Mouse (Mus musculus) cerebellum, adult 2 months (tissue): ENCODE measurements around the gene Frmd4a. TPM values are rescaled to one million over a fixed set of nuclear protein-coding genes. Genes with fewer than 3 reads are reported as not detected.

Source experiments
- DNase-seq, 2 experiments: peaks; one replicate each; pipeline ENCODE4 v3.0.0; 2021
- H3K27ac ChIP-seq: fragments of 200-500 bp; 2 replicates; pipeline ENCODE4 v1.5.1; 2012; ENCODE audit warnings: low read length, control low read depth, inconsistent platforms; ENCODE audit not compliant: insufficient read depth
- H3K27me3 ChIP-seq: fragments of 200-500 bp; 2 replicates; pipeline ENCODE4 v1.6.1; 2012; ENCODE audit warnings: inconsistent platforms, mild to moderate bottlenecking, low read length, moderate library complexity; ENCODE audit not compliant: control insufficient read depth, insufficient read depth
- H3K4me1 ChIP-seq: fragments of 200-500 bp; 2 replicates; pipeline ENCODE4 v1.6.1; 2011; ENCODE audit warnings: low read length; ENCODE audit not compliant: control insufficient read depth, insufficient read depth
- H3K4me3 ChIP-seq: fragments of 200-500 bp; replicated peaks from 2 replicates; pipeline ENCODE3; 2011; ENCODE audit warnings: mild to moderate bottlenecking, low read depth, low read length, control low read depth; ENCODE audit not compliant: insufficient read depth
- CTCF ChIP-seq: fragments of 200-500 bp; IDR thresholded peaks from 2 replicates; pipeline ENCODE4 v1.5.1; 2011; ENCODE audit warnings: low read depth, mild to moderate bottlenecking, control low read depth, low read length, moderate library complexity, borderline replicate concordance; ENCODE audit not compliant: insufficient read depth
- POLR2A ChIP-seq: fragments of 200-500 bp; IDR thresholded peaks from 2 replicates; pipeline ENCODE4 v1.6.1; 2011; ENCODE audit warnings: low read length, control low read depth, borderline replicate concordance; ENCODE audit not compliant: insufficient read depth
- WGBS: fragments of 180-500 bp; shearing (Covaris S2); methylation state at CpG from one replicate; pipeline ENCODE4 v1.1.7; 2018; 5-methylcytosine and 5-hydroxymethylcytosine counted together
- polyA plus RNA-seq: library from polyadenylated mRNA; depleted of rRNA; stranded (reverse); fragments of >200 nt; gene quantifications from 2 replicates; pipeline ENCODE4 v1.2.3, GENCODE M21; 2012

Frmd4a gene
- polyA plus RNA-seq, 1 experiment = 33.6 TPM

DNA sequence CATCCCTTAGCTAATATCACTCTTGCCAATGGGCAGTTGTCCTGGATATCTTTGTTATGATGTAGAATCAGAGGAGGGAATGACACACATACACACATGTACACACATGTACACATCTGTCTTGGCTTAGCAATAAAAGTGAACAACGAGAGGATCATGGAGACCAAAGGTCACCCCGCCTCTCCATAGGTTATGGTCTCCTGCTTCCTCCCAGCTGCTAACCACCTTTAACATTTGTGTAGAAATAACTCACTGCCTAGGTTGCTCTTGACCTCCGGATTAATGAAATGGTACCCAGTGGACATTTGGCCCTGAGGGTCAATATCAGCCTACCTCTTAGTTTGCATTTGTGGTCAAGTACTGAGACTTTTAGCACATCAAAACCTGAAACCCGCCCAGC is 523.8 kb downstream of the Frmd4a start:
- no peaks in the 10 kb centered on the region for H3K4me1 ChIP-seq
- no peak overlapping the region for H3K4me3 ChIP-seq
- 65% methylated on average over 4 of the region's 4 CpGs for WGBS
- H3K27ac ChIP-seq = no peak overlapping the region
- DNase-seq = no peak
- no peaks in the 10 kb centered on the region for H3K27me3 ChIP-seq
- TF ChIP-seq CTCF (no peak), POLR2A (no peak)

DNA sequence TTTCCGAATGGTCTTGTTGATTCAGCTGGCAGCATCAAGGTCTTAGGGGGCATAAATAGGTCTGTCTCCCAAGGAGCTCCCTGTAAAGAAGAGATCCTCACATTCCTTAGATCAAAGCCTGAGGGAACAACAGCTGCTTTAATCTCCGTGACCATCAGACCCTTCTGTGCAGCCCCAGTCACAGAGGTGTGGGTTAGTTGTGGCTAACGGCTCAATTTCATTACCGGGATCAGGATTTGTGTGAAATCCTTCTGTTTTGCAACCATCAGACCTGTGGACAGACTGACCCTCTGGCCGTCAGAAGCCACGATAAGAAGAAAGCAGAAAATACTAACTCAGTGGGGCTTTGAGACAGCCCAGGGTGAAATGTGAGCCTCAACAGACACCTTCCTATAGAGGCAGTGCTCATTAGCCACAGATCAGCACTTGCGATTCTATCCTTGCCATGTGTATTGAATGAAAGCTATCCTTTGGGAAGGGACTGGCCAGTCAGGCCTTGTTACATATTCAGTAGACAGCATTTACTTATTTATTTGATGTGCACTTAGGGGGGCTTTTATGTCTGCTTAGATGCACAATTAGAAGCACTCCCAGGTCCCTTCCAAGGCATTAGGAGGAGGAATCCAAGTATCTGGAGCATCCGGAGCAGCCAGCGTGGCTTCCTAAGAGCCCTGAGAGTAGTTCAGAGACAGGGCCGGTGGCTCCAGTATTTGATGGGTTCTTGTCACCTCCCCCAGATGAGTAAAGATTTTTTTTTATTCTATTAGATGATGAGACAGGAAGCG is 524.5 kb downstream of the Frmd4a start:
- 81% methylated on average over 11 of the region's 11 CpGs for WGBS
- no peak for DNase-seq
- H3K27ac ChIP-seq = no peak overlapping the region
- H3K27me3 ChIP-seq = no peaks in the 10 kb centered on the region
- H3K4me1 ChIP-seq = no peaks in the 10 kb centered on the region
- TF ChIP-seq CTCF (no peak), POLR2A (no peak)
- no peak overlapping the region for H3K4me3 ChIP-seq

DNA sequence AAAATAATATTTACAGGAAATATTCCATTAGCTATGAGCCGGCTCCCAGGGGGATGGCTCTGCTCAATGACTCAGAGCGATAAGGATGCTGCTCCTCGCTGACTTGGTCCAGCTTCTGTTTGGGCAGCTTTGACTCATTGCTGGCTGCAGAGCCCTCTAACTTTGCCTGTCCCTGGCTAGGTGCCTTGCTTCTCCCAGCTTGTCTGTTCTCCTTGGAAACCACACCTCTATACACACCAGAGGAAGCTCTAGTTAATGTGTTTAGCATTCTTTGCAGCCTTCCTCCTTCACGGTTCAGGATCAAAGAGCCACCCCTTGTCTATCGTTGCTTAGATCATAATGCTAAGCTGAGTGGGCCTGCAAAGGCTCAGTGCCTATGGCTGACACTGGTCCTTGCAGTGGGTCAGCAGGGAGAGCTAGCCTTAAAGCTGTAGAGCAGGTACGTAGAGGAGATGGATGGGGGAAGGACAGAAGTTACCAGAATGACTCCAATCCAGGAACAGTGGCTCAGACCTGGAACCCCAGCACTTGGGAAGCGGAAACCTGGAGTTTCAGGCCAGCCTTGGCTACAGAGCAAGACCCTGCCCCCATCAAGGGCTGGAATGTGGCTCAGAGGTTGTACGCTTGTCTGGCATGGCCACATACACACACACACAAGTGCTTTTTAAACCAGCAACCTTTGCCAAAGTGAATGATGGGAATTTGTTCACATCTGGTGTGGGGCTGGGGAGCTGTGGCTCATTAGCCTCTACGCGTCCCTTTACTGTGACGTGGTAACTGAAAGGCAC is 525.3 kb downstream of the Frmd4a start:
- no peak for DNase-seq
- H3K4me1 ChIP-seq = no peaks in the 10 kb centered on the region
- 71% methylated on average over 11 of the region's 11 CpGs for WGBS
- no peak overlapping the region for H3K27ac ChIP-seq
- no peak overlapping the region for H3K4me3 ChIP-seq
- H3K27me3 ChIP-seq = no peaks in the 10 kb centered on the region
- TF ChIP-seq POLR2A = no peak
- no peak for TF ChIP-seq CTCF

DNA sequence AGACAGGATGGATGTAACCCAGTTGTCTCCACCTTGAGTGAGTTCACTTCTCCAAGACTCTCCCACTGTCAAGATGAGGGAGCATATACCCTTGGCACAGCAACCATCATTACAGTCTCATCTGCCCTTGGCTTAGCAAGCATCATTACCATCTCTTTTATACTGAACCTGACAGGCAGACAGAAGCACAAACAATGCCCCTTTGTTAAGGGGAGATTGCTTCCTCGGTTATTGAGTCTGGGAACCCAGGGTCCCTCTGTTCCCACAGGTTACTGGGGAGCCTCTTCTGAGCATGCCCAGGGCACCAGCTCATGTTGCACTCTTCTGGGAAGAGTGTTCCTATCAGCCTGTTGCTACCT is 525.9 kb downstream of the Frmd4a start:
- Histone ChIP-seq H3K27ac (no peak overlapping the region), H3K4me1 (no peaks in the 10 kb centered on the region), H3K27me3 (no peaks in the 10 kb centered on the region), H3K4me3 (no peak overlapping the region)
- no peak for DNase-seq
- 74% methylated on average over 1 of the region's 1 CpGs for WGBS
- no peak for TF ChIP-seq CTCF
- no peak for TF ChIP-seq POLR2A

DNA sequence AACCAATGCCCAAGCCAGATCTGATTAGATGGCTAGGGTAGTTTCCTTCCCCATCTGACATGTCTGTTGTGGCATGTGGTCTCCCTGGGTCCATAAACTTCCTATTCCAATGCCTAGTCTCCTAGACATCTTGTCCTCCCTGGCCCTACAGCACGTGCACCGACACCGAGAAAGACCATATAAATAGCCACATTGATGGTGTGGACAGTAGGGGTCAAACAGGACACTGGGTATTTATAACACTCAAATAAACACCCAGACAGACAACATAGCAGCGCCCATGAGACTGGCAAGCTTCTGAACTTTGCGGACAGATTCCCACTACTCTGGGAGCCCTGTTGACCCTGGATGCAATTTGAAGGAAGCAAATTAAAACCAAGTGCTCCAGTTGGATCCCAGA is 526.8 kb downstream of the Frmd4a start:
- DNase-seq = no peak
- Histone ChIP-seq H3K4me1 (no peaks in the 10 kb centered on the region), H3K27me3 (no peaks in the 10 kb centered on the region), H3K4me3 (no peak overlapping the region), H3K27ac (no peak overlapping the region)
- TF ChIP-seq CTCF (no peak), POLR2A (no peak)
- 72% methylated on average over 5 of the region's 5 CpGs for WGBS

DNA sequence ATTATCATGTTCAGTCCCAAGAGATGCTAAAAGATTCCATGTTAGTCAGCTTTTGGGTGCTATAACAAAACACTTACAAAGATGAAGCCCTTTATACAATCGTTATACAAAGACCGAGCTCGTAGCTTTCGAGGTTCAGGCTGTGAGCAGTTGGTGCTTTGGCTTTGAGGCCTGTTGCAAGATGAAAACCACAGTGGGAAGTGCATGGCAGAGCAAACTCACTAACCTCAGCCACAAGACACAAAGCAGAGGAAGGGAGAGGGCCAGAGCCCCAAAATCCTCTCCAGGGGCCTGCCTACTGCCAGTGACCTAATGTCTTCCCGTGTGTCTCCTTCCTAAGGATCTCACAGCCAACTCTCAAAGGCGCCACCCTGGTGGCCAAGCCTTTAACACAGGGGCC is 527.7 kb downstream of the Frmd4a start:
- Histone ChIP-seq H3K4me3 (no peak overlapping the region), H3K4me1 (no peaks in the 10 kb centered on the region), H3K27ac (no peak overlapping the region), H3K27me3 (no peaks in the 10 kb centered on the region)
- DNase-seq = no peak
- TF ChIP-seq POLR2A (no peak), CTCF (no peak)
- WGBS = 86% methylated on average over 6 of the region's 6 CpGs

DNA sequence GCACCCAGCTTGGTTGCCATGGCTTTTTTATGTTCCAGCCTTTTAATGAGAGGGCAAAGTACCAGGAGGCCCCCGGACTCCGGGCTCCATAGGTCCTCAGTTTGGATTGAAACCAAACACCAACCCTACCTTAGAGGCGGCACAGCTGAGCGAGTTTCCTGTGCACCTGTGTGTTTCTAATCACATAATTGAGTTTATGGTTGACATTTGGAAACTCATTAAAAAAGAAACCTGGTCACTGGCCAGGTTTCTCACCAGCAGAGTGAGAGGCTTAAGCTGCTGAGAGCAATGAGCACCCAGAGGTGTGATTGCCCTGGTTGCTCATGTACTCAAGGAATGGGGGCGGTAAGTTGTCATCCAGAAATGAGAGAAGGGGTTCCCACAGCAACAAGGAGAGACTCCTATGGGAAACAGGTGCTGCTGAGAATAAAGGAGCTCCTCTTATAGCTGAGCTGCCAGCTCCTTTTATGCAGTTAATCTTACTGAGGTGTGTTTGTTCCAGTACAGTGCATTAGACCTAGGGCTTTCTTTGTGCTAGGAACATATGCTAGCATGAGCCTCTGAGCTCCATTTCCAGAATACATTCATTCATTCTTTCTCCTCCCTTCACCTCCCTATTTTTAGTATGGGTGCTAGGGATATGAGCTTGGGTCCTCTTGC is 529.6 kb downstream of the Frmd4a start:
- DNase-seq = no peak
- H3K4me3 ChIP-seq = no peak overlapping the region
- no peaks in the 10 kb centered on the region for H3K4me1 ChIP-seq
- no peaks in the 10 kb centered on the region for H3K27me3 ChIP-seq
- H3K27ac ChIP-seq = no peak overlapping the region
- TF ChIP-seq CTCF (no peak), POLR2A (no peak)
- WGBS = 90% methylated on average over 5 of the region's 5 CpGs
